10 mouse cellular contexts compared by ENCODE assay signal in genomic region chr2:128177241-128177661, GRCm38 (mm10). TPM values are rescaled to one million over a fixed set of nuclear protein-coding genes. Genes with fewer than 3 reads are reported as not detected.
DNase-seq lines count a peak whose midpoint lies in the region; ATAC-seq and TF ChIP-seq lines count a peak whose summit lies in the region.
"Had no signal": no experiment of that assay in that cellular context is flagged by ENCODE, and none has a peak within 500 bp of the region (broad histone marks: within the 10 kb centered on the region; RNA-seq: fewer than 3 reads in every experiment).

No protein-coding gene starts in this region.

- no peak overlapping the region for H3K4me3 ChIP-seq in heart, postnatal 0 days (ENCODE audit: low read depth, low read length)
- H3K4me3 ChIP-seq: erythroblast, embryonic 14.5 days had no signal

- intact Hi-C loops in heart, postnatal 25 days (cut with DNase I): loop anchor here (5.0 kb wide), 2 partner anchors 50 to 70 kb away; partner anchors contain the start of gene Bcl2l11

- no peak overlapping the region for H3K4me2 ChIP-seq in heart, postnatal 0 days (ENCODE audit: low read depth, low read length)

- H3K36me3 ChIP-seq in heart, postnatal 0 days (replicated peaks; ENCODE audit: control insufficient read depth, insufficient read depth, low read length): no peaks in the 10 kb centered on the region

- no peak for TF ChIP-seq CTCF in heart, postnatal 0 days (IDR thresholded peaks at IDR 0.05; ENCODE audit: low read depth)

- no peak overlapping the region for H3K9ac ChIP-seq in heart, postnatal 0 days (replicated peaks; ENCODE audit: low read depth, low read length)

- peak; percentile 94 for DNase-seq in heart, adult 11 months
- no peak for DNase-seq in heart, postnatal 25 days (ENCODE audit: low spot score)
- peak; percentile 75 for DNase-seq in adipocyte (ENCODE audit: low spot score)
- peak; percentile 32 for DNase-seq in cerebellum, adult 9-10 months
- DNase-seq in heart, postnatal 0 days (ENCODE audit: low spot score): peak; percentile 61
- no peak for DNase-seq in embryo, embryonic 10.5 days (ENCODE audit: low spot score)
- DNase-seq in frontal cortex, postnatal 10 days (ENCODE audit: low spot score in 2 of 2): no peak
- no peak for DNase-seq in lung, adult 18-20 months
- DNase-seq: thymus, postnatal 4 days had no signal

- no peak for TF ChIP-seq EP300 in heart, postnatal 0 days (IDR thresholded peaks at IDR 0.05; ENCODE audit: low read depth)

- H3K27me3 ChIP-seq in heart, postnatal 0 days (ENCODE audit: control insufficient read depth, insufficient read depth, low read length): no peaks in the 10 kb centered on the region

- peak overlapping the region; percentile 72 for H3K27ac ChIP-seq in heart, postnatal 0 days (ENCODE audit: low read depth)

- peaks cover 33% of the 10 kb centered on the region for H3K4me1 ChIP-seq in heart, postnatal 0 days (ENCODE audit: control insufficient read depth, insufficient read depth)

- ATAC-seq in heart, postnatal 0 days (ENCODE audit: insufficient read depth, low read depth): no peak

- H3K9me3 ChIP-seq in heart, postnatal 0 days (replicated peaks; ENCODE audit: control insufficient read depth, low read length): no peaks in the 10 kb centered on the region

- 15% methylated on average over 5 of the region's 5 CpGs for WGBS in heart, postnatal 0 days

RNA-seq across cellular contexts. Expression of gene Bcl2l11, which starts 51.4 kb away (rescaled TPM):
- 10 to 100 TPM; 15.2 to 18.8 TPM for total RNA-seq in heart, postnatal 25 days (2021)
- 26.1 and 26.6 TPM in 2 replicates for total RNA-seq in heart, postnatal 0 days (2014; rRNA removed; ENCODE audit: low replicate concordance)
- 18.2 and 22.4 TPM in 2 replicates for polyA plus RNA-seq in heart, postnatal 0 days (2015; fragmentation: Nextera tagmentation; extraction: Ambion mirVana)

Comparison
In these comparisons a context has a peak if more than half of its experiments do, and no peak if none do; other contexts are left out.
1. DNase-seq: peak in heart, adult 11 months (single experiment), adipocyte (single experiment), cerebellum, adult 9-10 months (single experiment) and heart, postnatal 0 days (single experiment); none in heart, postnatal 25 days (single experiment), embryo, embryonic 10.5 days (single experiment), frontal cortex, postnatal 10 days (0 of 2) and lung, adult 18-20 months (0 of 2).